Mouse (Mus musculus) left cerebral cortex, adult 8-10 months (tissue): ENCODE data around the gene Baiap2l1. TPM values are rescaled to one million over a fixed set of nuclear protein-coding genes. Genes with fewer than 3 reads are reported as not detected.
A peak's percentile ranks its signal among the peaks of the same experiment; 100 is the strongest.
"Not testable (repeated sequence)": the region's sequence is repeated elsewhere in the genome, so short reads cannot be mapped to it uniquely, and the experiment has no call there.

Experiments used
- DNase-seq, 2 experiments: peaks; one replicate each; pipeline ENCODE4 v3.0.0; 2022; ENCODE audit warnings: low spot score in 2 of 2
- total RNA-seq, 4 experiments: library from RNA; stranded (reverse); gene quantifications; 2 replicates each; pipeline ENCODE4 v1.2.4; 2022

Gene Baiap2l1
- total RNA-seq = under 1 TPM; 0.50 to 0.74 (median 0.56) TPM

GRCm38 (mm10) chr5:144357881-144358591 is at the start of gene Baiap2l1:
Gene Baiap2l1 (minus strand): TSS chr5:144358112.
- peak; percentile 13 to 35 for DNase-seq

DNA sequence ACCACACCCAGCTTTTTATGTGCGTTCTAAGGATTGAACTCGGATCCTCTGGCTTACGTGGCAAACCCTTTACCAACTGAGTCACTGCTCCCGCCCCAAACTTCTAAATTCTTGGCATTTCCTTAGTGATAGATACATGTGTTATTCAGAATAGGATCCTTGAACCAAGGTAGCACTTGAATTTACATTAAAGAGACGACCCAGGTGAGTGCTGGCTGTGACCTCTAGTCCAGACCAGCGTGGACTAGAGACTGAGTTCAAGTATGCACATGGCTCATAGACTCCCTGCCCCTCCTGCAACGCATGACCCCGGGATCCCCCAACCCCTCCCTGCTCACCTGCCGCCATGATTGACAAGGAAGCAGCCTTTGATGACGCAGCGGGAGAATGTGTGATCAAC is 48.3 kb upstream of the Baiap2l1 start:
- no peak for DNase-seq

DNA sequence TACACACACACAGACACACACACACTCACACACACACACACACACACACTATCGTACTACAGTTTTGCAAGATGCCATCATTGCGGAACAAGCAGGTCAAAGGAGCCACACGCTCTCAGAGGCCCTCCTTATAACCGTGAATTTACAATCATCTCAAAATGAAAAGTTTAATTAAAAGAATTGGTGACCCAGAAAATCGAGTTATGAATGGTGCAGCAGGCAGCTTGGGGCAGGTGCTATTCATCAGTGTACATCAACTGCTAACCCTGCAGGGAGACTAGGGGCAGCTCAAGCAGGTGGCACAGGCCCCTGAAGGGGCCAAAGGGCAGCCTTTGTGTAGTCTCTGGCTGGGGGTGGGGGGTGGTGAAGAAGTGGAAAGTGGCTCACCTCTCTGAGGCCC is 42.9 kb upstream of the Baiap2l1 start:
- no peak for DNase-seq

GRCm38 (mm10) chr5:144397566-144397965 is 39.7 kb upstream of the Baiap2l1 start:
- no peak for DNase-seq

DNA sequence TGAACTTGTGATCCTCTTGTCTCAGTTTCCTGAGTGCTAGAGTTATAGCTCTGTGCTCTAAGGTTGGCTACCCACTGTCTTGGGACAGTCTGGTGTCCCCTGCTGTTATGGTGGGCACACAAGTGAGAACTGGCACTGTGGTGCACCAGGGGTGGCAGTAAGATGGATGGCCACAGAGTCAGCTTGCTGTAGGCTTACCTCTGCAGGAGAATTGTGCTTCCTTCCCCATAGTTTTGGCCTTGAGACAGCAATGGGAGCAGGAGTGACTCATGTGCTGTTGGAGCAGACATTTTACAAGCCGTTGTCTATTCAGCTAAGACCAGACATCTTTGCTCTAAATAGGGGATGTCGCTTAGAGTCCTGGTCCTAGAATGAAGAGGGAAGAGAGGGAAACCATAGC is 36.2 kb upstream of the Baiap2l1 start:
- DNase-seq = no peak

- peak in 1 of 2 experiments; percentile 50 for DNase-seq
Measured at GRCm38 (mm10) chr5:144387851-144388250, 29.9 kb upstream of the Baiap2l1 start.

GRCm38 (mm10) chr5:144383936-144384335 is 26.0 kb upstream of the Baiap2l1 start:
- no peak for DNase-seq

- no peak for DNase-seq
Measured at GRCm38 (mm10) chr5:144381782-144382181, 23.9 kb upstream of the Baiap2l1 start.

DNA sequence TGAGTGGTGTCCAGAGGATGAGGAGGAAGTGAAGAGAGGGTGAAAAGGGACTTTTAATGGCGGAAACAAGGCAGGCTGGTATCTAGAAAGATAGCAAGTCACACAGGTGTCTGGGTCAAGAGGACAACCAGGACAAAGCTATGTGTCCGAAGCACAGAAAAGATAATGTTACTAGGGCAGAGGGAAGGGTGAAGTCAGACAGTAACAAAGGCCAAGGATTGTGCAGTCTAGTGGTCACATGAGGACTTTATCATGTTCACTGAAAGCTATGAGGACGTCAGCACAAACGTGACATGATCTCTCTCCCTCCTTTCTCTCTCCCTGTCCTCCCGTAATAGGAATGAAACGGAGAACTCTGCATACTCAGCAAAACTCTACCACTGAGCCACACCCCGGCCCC is 22.8 kb upstream of the Baiap2l1 start:
- no peak for DNase-seq

GRCm38 (mm10) chr5:144379431-144379830 is 21.5 kb upstream of the Baiap2l1 start:
- DNase-seq = no peak

DNA sequence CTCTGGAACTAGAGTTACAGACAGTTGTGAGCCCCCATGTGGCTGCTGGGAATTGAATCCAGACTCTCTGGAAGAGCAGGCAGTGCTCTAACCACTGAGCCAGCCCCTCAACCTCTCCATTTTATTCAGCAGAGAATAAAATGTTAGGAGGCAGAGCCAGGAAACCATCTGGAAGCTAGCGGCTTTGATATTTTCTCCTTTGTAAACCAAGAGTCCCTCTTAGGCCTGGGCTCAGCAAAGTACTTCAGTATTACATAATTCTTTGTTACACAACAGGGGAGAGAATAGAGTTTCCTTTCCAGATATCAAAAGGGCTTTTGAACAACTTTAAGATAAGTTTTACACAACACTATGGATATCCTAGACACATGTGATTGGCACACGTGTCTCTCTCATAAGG is 15.0 kb upstream of the Baiap2l1 start:
- no peak for DNase-seq

GRCm38 (mm10) chr5:144372177-144372576 is 14.3 kb upstream of the Baiap2l1 start:
- no peak for DNase-seq

DNA sequence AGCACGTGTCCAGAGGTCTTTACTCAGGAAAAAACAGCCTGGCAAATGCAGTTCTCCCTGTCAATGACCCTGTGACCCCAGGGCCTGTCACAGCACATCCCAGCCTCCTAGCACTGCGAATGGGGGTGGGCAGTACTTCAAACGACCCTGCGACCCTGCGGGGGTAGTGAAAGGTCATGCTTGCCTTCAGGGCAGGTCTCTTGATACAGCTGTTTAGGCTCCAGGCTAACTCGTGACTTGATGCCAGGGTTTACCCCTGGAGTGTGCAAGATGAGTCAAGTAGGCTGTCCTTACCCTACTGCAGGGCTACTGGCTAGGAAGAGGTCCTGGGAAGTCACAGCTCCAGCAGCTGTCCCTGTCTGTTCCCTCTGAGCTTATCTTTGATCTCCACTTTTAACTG is 13.1 kb upstream of the Baiap2l1 start:
- DNase-seq = no peak

DNA sequence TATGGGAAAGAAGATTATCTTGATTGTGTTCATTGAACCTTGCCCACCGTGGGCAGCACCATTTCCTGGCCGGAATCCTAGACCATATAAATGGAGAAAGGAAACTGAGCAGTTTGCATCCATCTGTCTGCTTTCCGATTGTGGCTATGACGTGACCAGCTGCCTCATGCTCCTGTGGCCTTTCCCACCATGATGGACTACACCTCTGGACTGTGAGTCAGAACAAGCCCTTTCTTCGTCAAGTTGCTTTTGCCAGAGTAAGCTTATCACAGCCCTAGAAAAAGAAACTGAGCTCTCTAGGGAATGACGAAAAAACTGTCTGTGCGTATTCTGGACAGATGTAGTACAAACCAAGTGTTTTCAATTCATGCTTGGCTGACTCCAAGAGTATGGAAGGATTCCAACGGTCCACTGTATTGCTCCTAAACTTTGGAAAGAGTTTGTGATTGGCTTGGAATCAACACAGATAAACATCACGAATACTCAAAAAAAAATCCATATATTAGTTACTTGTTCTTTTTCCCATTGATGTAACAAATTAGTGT is 10.8 kb upstream of the Baiap2l1 start:
- DNase-seq = no peak

- not testable (repeated sequence) for DNase-seq
Measured at GRCm38 (mm10) chr5:144366551-144366950, 8.6 kb upstream of the Baiap2l1 start.

GRCm38 (mm10) chr5:144364680-144365357 is 6.9 kb upstream of the Baiap2l1 start:
- no peak for DNase-seq

GRCm38 (mm10) chr5:144360346-144360745 is 2.4 kb upstream of the Baiap2l1 start:
- no peak for DNase-seq

DNA sequence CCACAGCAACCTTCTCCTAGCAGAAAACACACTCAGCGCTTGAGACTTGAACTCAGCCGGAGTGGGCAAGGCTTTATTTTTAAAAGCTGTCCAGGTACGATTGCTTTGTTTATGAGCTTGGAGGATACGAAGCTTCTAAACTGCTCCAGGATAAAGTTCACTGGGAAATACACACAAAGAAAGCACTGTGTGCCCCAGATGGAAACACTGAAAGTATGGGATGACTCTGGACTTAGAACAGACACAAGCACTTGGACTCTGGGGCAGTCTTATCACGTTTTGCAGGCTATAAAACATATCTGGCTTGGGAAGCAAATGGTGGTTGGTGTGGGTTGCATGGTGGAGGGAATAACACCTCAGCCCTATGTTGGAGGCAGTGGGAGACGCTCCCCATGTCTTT is 2.0 kb upstream of the Baiap2l1 start:
- DNase-seq = no peak

DNA sequence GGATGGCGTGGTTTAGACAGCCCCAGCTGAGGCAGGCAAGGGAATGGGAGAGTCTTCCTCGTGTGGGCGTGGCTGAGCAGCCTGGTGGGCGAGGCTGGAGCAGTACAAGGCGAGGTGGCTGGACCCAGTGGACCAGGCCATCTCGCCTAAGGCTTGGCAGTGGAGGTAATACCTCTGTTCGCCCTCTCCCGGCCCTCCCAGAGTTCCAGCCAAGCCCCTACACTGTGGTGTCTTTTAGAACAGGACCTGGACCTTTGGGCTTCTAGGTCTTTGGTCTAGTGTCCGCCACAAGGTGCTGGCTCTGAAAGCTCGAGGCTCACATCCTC is 643 bp upstream of the Baiap2l1 start:
- no peak for DNase-seq

DNA sequence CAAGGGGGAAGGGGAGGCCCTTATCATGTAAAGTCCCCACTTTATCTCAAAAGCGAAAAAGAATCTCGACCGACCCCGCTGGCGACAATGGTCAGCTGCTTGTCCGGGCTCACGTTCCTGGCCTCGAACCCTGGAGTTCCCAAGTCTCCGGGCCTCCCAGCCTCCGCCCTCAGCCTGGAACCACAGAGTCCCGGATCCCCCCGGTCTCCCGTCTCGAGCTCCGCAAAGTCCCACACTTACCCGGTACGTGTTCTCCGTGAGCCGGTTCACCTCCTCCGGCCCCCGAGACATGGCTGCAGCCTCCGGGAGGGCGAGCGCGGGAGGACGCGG is 396 bp downstream of the Baiap2l1 start:
- no peak for DNase-seq

GRCm38 (mm10) chr5:144356776-144357455 is 996 bp downstream of the Baiap2l1 start:
- DNase-seq = no peak

GRCm38 (mm10) chr5:144352250-144353047 is 5.5 kb downstream of the Baiap2l1 start:
- DNase-seq = no peak
